Comparison of ENCODE assay signal across 7 mouse cellular contexts in genomic region chr7:107708491-107709112, GRCm38 (mm10). TPM values are rescaled to one million over a fixed set of nuclear protein-coding genes. Genes with fewer than 3 reads are reported as not detected.
DNase-seq lines count a peak whose midpoint lies in the region; ATAC-seq and TF ChIP-seq lines count a peak whose summit lies in the region.

No protein-coding gene starts in this region.

- no peaks in the 10 kb centered on the region for H3K36me3 ChIP-seq in embryonic facial prominence, embryonic 12.5 days
- H3K36me3 ChIP-seq in kidney, adult 2 months (ENCODE audit: control insufficient read depth, insufficient read depth, low read length): no peaks in the 10 kb centered on the region
- H3K36me3 ChIP-seq in limb, embryonic 10.5 days: peaks cover 46% of the 10 kb centered on the region
- no peaks in the 10 kb centered on the region for H3K36me3 ChIP-seq in midbrain, embryonic 12.5 days

- H3K27ac ChIP-seq in embryonic facial prominence, embryonic 12.5 days: peak overlapping the region; percentile 67
- H3K27ac ChIP-seq in kidney, adult 2 months (ENCODE audit: insufficient read depth, low read depth, low read length): no peak overlapping the region
- peak overlapping the region; percentile 77 for H3K27ac ChIP-seq in limb, embryonic 10.5 days
- no peak overlapping the region for H3K27ac ChIP-seq in midbrain, embryonic 12.5 days (replicated peaks)

- H3K4me3 ChIP-seq in embryonic facial prominence, embryonic 12.5 days: 0 out of 2 replicates have a peak overlapping the region, but pooled peaks have one; percentile 16
- no peak overlapping the region for H3K4me3 ChIP-seq in kidney, adult 2 months (ENCODE audit: insufficient read depth, low read depth, low read length)
- H3K4me3 ChIP-seq in limb, embryonic 10.5 days: peak overlapping the region; percentile 28
- H3K4me3 ChIP-seq in midbrain, embryonic 12.5 days: peak overlapping the region; percentile 14

- peak; percentile 81 for DNase-seq in adrenal gland, postnatal 10 days
- peak; percentile 34 for DNase-seq in heart, adult 8-10 months (ENCODE audit: low spot score)
- DNase-seq in kidney, adult 2 months: peak; percentile 76
- DNase-seq in limb, embryonic 10.5 days (ENCODE audit: low spot score): peak; percentile 81
- peak; percentile 47 for DNase-seq in skeletal muscle tissue, adult 2 months (ENCODE audit: low read depth, low spot score)

- H3K4me2 ChIP-seq in embryonic facial prominence, embryonic 12.5 days (replicated peaks): peak overlapping the region; percentile 45
- H3K4me2 ChIP-seq in midbrain, embryonic 12.5 days (replicated peaks): peak overlapping the region; percentile 46

- no peak overlapping the region for H3K9ac ChIP-seq in embryonic facial prominence, embryonic 12.5 days
- H3K9ac ChIP-seq in midbrain, embryonic 12.5 days (replicated peaks): 0 out of 2 replicates have a peak overlapping the region, but pooled peaks have one; percentile 24

- peak; percentile 56 for TF ChIP-seq CTCF in kidney, adult 2 months (conservative IDR thresholded peaks at IDR 0.05; ENCODE audit: insufficient read depth, insufficient read length, low read depth, low read length)

- 4% methylated on average over 10 of the region's 10 CpGs for WGBS in embryonic facial prominence, embryonic 12.5 days
- 7% methylated on average over 10 of the region's 10 CpGs for WGBS in kidney, adult 2 months
- 3% methylated on average over 10 of the region's 10 CpGs for WGBS in limb, embryonic 10.5 days
- WGBS in midbrain, embryonic 12.5 days: 6% methylated on average over 10 of the region's 10 CpGs

- peak; percentile 90 for ATAC-seq in embryonic facial prominence, embryonic 12.5 days (ENCODE audit: insufficient number of reproducible peaks, insufficient read depth, low FRiP score, low TSS enrichment)
- ATAC-seq in midbrain, embryonic 12.5 days (ENCODE audit: low FRiP score, low read depth): peak; percentile 88

- H3K4me1 ChIP-seq in embryonic facial prominence, embryonic 12.5 days: peaks cover 29% of the 10 kb centered on the region
- H3K4me1 ChIP-seq in kidney, adult 2 months (ENCODE audit: control insufficient read depth, insufficient read depth, low read length): no peaks in the 10 kb centered on the region
- H3K4me1 ChIP-seq in limb, embryonic 10.5 days: peaks cover 46% of the 10 kb centered on the region
- 0 out of 2 replicates have a peak, but pooled peaks cover 12% of the 10 kb centered on the region for H3K4me1 ChIP-seq in midbrain, embryonic 12.5 days

- H3K27me3 ChIP-seq in embryonic facial prominence, embryonic 12.5 days: no peaks in the 10 kb centered on the region
- no peaks in the 10 kb centered on the region for H3K27me3 ChIP-seq in kidney, adult 2 months (replicated peaks; ENCODE audit: control insufficient read depth, insufficient read depth, low read length)
- H3K27me3 ChIP-seq in limb, embryonic 10.5 days (ENCODE audit: low read depth, poor library complexity, severe bottlenecking): no peaks in the 10 kb centered on the region
- H3K27me3 ChIP-seq in midbrain, embryonic 12.5 days: no peaks in the 10 kb centered on the region; the same call in 1 of the 2 replicates

- no peaks in the 10 kb centered on the region for H3K9me3 ChIP-seq in embryonic facial prominence, embryonic 12.5 days
- no peaks in the 10 kb centered on the region for H3K9me3 ChIP-seq in limb, embryonic 10.5 days (replicated peaks)
- H3K9me3 ChIP-seq in midbrain, embryonic 12.5 days: no peaks in the 10 kb centered on the region

- no peak for TF ChIP-seq POLR2A in kidney, adult 2 months (IDR thresholded peaks at IDR 0.05; ENCODE audit: low read depth, low read length)

RNA-seq across cellular contexts. Expression of gene Cyb5r2, which starts 49.2 kb away (rescaled TPM):
- total RNA-seq in adrenal gland, postnatal 10 days (2021): not detected
- 0.40 and 0.42 TPM in 2 replicates for polyA plus RNA-seq in embryonic facial prominence, embryonic 12.5 days (2016; fragmentation: Nextera tagmentation; extraction: Ambion mirVana)
- total RNA-seq in heart, adult 8-10 months (2022): under 1 TPM in 1 of 4 experiments, not detected in 3; 0.16 TPM
- not detected in 2 replicates for polyA plus RNA-seq in kidney, adult 2 months (2012; rRNA removed)
- 0.23 and 0.30 TPM in 2 replicates for polyA plus RNA-seq in limb, embryonic 10.5 days (2016; fragmentation: Nextera tagmentation; extraction: Ambion mirVana)
- 0.30 and 0.34 TPM in 2 replicates for polyA plus RNA-seq in midbrain, embryonic 12.5 days (2016; fragmentation: Nextera tagmentation; extraction: Ambion mirVana)

Comparison
In these comparisons a context has a peak if more than half of its experiments do, and no peak if none do; other contexts are left out.
1. H3K27ac ChIP-seq: peak in embryonic facial prominence, embryonic 12.5 days (single experiment) and limb, embryonic 10.5 days (single experiment); none in kidney, adult 2 months (single experiment) and midbrain, embryonic 12.5 days (single experiment).
2. Peak in every context shown above with its lines, with median percentiles within 50 percentile points of each other: DNase-seq.